Mouse (Mus musculus): Measurements from ENCODE around the gene Fbxo24. TPM values are rescaled to one million over a fixed set of nuclear protein-coding genes. Genes with fewer than 3 reads are reported as not detected.
"Not testable (repeated sequence)": the region's sequence is repeated elsewhere in the genome, so short reads cannot be mapped to it uniquely, and the experiment has no call there.

Gene Fbxo24
- polyA plus RNA-seq, 1 experiment from 2014 or later: 0.12 TPM

- H3K27ac ChIP-seq (replicated peaks); H3K9me3 ChIP-seq; H3K4me2 ChIP-seq; ATAC-seq (ENCODE audit: extremely low read depth, insufficient number of reproducible peaks, low FRiP score, low TSS enrichment); H3K36me3 ChIP-seq; H3K4me3 ChIP-seq; H3K9ac ChIP-seq: not testable (repeated sequence)
- Histone ChIP-seq H3K4me1 (peaks cover 40% of the 10 kb centered on the region), H3K27me3 (replicated peaks) (peaks cover 15% of the 10 kb centered on the region; the same call in 1 of the 2 replicates)
- 87% methylated on average over 2 of the region's 2 CpGs for WGBS
These were observed 13.9 kb downstream of the Fbxo24 start for GRCm38 (mm10) chr5:137614921-137615320.

GRCm38 (mm10) chr5:137613550-137613949, 15.3 kb downstream of the Fbxo24 start, which contains the start of gene Pcolce:
Pcolce (minus strand) TSS chr5:137613784.
- H3K4me2 ChIP-seq: no peak within 1 kb of the TSS
- 27% methylated on average over 11 of the region's 11 CpGs for whole genome bisulfite sequencing
- peak within 1 kb of the TSS; percentile 58 for H3K9ac ChIP-seq
- H3K4me3 ChIP-seq: no peak within 1 kb of the TSS
- H3K4me1 ChIP-seq: peaks cover 53% of the 10 kb centered on the region
- no peak for ATAC-seq (ENCODE audit: extremely low read depth, insufficient number of reproducible peaks, low FRiP score, low TSS enrichment)
- no peaks in the 10 kb centered on the region for H3K36me3 ChIP-seq
- peak within 1 kb of the TSS; percentile 39; the same call in 1 of the 2 replicates for H3K27ac ChIP-seq (replicated peaks)
- H3K9me3 ChIP-seq: no peaks in the 10 kb centered on the region
- peaks cover 13% of the 10 kb centered on the region; the same call in 1 of the 2 replicates for H3K27me3 ChIP-seq (replicated peaks)

- ATAC-seq (ENCODE audit: extremely low read depth, insufficient number of reproducible peaks, low FRiP score, low TSS enrichment): no peak
- 74% methylated on average over 5 of the region's 5 CpGs for WGBS
- Histone ChIP-seq H3K4me2 (no peak overlapping the region), H3K27me3 (replicated peaks) (peaks cover 15% of the 10 kb centered on the region; the same call in 1 of the 2 replicates), H3K9me3 (no peaks in the 10 kb centered on the region), H3K9ac (peak overlapping the region; percentile 58; the same call in 1 of the 2 replicates), H3K27ac (replicated peaks) (no peak overlapping the region), H3K4me3 (no peak overlapping the region), H3K4me1 (peaks cover 58% of the 10 kb centered on the region), H3K36me3 (0 out of 2 replicates have a peak, but pooled peaks cover under 1% of the 10 kb centered on the region)
These were observed 15.7 kb downstream of the Fbxo24 start for GRCm38 (mm10) chr5:137613076-137613475.

GRCm38 (mm10) chr5:137611245-137611602, 17.6 kb downstream of the Fbxo24 start:
- Histone ChIP-seq H3K27ac (replicated peaks) (peak overlapping the region; percentile 95), H3K36me3 (peaks cover 19% of the 10 kb centered on the region), H3K9ac (peak overlapping the region; percentile 83), H3K9me3 (no peaks in the 10 kb centered on the region), H3K27me3 (replicated peaks) (peaks cover 15% of the 10 kb centered on the region; the same call in 1 of the 2 replicates), H3K4me1 (peaks cover 62% of the 10 kb centered on the region), H3K4me3 (peak overlapping the region; percentile 51), H3K4me2 (peak overlapping the region; percentile 67)
- WGBS: 3% methylated on average over 6 of the region's 6 CpGs
- no peak; the same call in 1 of the 2 replicates for ATAC-seq (ENCODE audit: extremely low read depth, insufficient number of reproducible peaks, low FRiP score, low TSS enrichment)

DNA sequence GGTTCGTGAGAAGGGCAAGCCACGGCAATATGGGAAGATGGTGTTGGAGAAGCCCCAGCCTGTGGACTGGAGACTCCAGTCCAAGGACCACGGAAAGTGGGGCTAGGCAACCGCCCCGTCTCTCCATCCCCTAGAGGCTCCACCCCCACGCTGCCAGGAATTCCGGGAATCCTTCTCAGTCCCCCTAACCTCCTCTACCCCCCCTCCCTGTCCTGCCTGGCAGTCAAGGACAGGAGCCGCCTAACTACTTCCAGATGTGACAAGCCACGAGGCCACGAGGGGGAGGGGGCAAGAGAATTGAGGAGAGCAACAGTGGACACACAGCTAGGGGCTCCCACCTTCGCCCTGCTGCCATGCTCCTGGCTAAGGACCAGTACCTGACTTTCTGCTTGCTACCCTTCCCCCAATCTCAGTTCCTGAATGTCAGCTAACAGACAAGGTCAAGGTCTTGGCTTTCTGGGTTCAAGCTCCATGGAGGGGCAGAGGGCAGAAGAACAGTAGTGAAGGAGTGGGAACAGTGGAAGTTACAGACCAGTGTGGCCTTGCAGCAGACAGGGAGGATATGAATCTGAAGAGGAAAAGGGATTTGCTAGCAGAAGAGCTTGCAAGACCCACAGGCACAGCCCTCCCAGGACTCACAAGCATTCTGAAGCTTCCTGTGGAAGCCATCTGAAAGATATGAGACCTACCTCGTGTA, 18.1 kb downstream of the Fbxo24 start:
- H3K4me1 ChIP-seq: peaks cover 62% of the 10 kb centered on the region
- peak; percentile 33; the same call in 1 of the 2 replicates for ATAC-seq (ENCODE audit: extremely low read depth, insufficient number of reproducible peaks, low FRiP score, low TSS enrichment)
- WGBS: 3% methylated on average over 12 of the region's 12 CpGs
- H3K36me3 ChIP-seq: peaks cover 24% of the 10 kb centered on the region
- peak overlapping the region; percentile 67 for H3K4me2 ChIP-seq
- peak overlapping the region; percentile 83 for H3K9ac ChIP-seq
- H3K27me3 ChIP-seq (replicated peaks): peaks cover 15% of the 10 kb centered on the region; the same call in 1 of the 2 replicates
- peak overlapping the region; percentile 95 for H3K27ac ChIP-seq (replicated peaks)
- no peaks in the 10 kb centered on the region for H3K9me3 ChIP-seq
- peak overlapping the region; percentile 51 for H3K4me3 ChIP-seq

- H3K4me2 ChIP-seq: peak overlapping the region; percentile 67
- H3K9ac ChIP-seq: peak overlapping the region; percentile 83
- peaks cover 62% of the 10 kb centered on the region for H3K4me1 ChIP-seq
- no peaks in the 10 kb centered on the region for H3K9me3 ChIP-seq
- no peak for ATAC-seq (ENCODE audit: extremely low read depth, insufficient number of reproducible peaks, low FRiP score, low TSS enrichment)
- H3K36me3 ChIP-seq: peaks cover 30% of the 10 kb centered on the region
- peaks cover 15% of the 10 kb centered on the region; the same call in 1 of the 2 replicates for H3K27me3 ChIP-seq (replicated peaks)
- H3K27ac ChIP-seq (replicated peaks): peak overlapping the region; percentile 95
- WGBS: 60% methylated on average over 4 of the region's 4 CpGs
- H3K4me3 ChIP-seq: peak overlapping the region; percentile 51
These were observed 18.7 kb downstream of the Fbxo24 start for GRCm38 (mm10) chr5:137610056-137610455.

DNA sequence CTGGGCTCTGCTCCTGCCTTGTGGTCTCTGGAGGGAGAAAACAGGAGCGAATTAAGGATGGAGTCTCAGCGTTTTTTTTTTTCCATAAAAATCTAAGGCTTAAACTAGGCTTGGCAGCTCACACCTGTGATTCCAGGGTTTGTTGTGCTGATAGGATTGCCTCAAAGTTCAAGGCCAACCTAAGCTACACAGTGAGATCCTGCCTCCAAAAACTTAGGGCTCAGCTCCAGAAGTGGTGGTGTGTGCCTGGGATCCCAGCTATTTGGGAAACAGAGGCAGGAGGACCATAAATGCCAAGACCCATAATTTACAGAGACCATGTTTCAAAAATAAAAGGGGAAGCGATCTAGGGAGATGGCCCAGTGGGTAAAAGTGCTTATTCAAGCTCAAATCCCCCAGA, 19.5 kb downstream of the Fbxo24 start:
- no peak for ATAC-seq (ENCODE audit: extremely low read depth, insufficient number of reproducible peaks, low FRiP score, low TSS enrichment)
- Histone ChIP-seq H3K27me3 (replicated peaks) (peaks cover 15% of the 10 kb centered on the region; the same call in 1 of the 2 replicates), H3K27ac (replicated peaks) (no peak overlapping the region), H3K4me1 (peaks cover 62% of the 10 kb centered on the region), H3K4me3 (0 out of 2 replicates have a peak overlapping the region, but pooled peaks have one; percentile 31), H3K9me3 (no peaks in the 10 kb centered on the region), H3K36me3 (peaks cover 38% of the 10 kb centered on the region), H3K9ac (peak overlapping the region; percentile 72; the same call in 1 of the 2 replicates), H3K4me2 (peak overlapping the region; percentile 67)
- WGBS: 62% methylated on average over 3 of the region's 3 CpGs

- no peak for ATAC-seq (ENCODE audit: extremely low read depth, insufficient number of reproducible peaks, low FRiP score, low TSS enrichment)
These were observed 20.1 kb downstream of the Fbxo24 start for GRCm38 (mm10) chr5:137608654-137609190.

GRCm38 (mm10) chr5:137607860-137608653, 20.7 kb downstream of the Fbxo24 start:
- 28% methylated on average over 26 of the region's 26 CpGs for WGBS
- Histone ChIP-seq H3K27ac (replicated peaks) (no peak overlapping the region), H3K36me3 (peaks cover 43% of the 10 kb centered on the region), H3K9me3 (no peaks in the 10 kb centered on the region), H3K4me2 (peak overlapping the region; percentile 67), H3K4me1 (peaks cover 62% of the 10 kb centered on the region), H3K9ac (peak overlapping the region; percentile 72), H3K27me3 (replicated peaks) (peaks cover 15% of the 10 kb centered on the region; the same call in 1 of the 2 replicates), H3K4me3 (peak overlapping the region; percentile 31)
- ATAC-seq (ENCODE audit: extremely low read depth, insufficient number of reproducible peaks, low FRiP score, low TSS enrichment): no peak

More at GRCm38 (mm10) chr5:137608654-137609190, 20.1 kb downstream of the Fbxo24 start:
- peak overlapping the region; percentile 31 for H3K4me3 ChIP-seq
- peaks cover 43% of the 10 kb centered on the region for H3K36me3 ChIP-seq
- peaks cover 15% of the 10 kb centered on the region; the same call in 1 of the 2 replicates for H3K27me3 ChIP-seq (replicated peaks)
- H3K4me2 ChIP-seq: peak overlapping the region; percentile 67
- peak overlapping the region; percentile 72 for H3K9ac ChIP-seq
- peaks cover 62% of the 10 kb centered on the region for H3K4me1 ChIP-seq
- WGBS: 28% methylated on average over 23 of the region's 23 CpGs
- no peak overlapping the region for H3K27ac ChIP-seq (replicated peaks)
- H3K9me3 ChIP-seq: no peaks in the 10 kb centered on the region

DNA sequence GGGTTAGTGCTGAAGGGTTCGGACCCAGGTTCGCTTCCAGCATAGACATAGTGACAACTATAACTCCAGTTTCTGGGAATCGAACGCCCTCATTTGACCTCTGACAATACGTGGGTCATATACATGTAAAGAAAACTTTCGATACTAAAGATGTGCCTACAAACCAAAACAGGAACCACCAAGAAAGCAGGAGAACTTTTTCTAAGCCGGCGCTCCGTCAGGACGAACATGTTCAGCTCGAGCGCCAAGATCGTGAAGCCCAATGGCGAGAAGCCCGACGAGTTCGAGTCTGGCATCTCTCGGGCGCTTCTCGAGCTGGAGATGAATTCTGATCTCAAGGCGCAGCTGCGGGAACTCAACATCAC, 27.5 kb downstream of the Fbxo24 start:
- under 1% methylated on average over 22 of the region's 22 CpGs for WGBS
- no peaks in the 10 kb centered on the region for H3K9me3 ChIP-seq
- peak overlapping the region; percentile 86 for H3K9ac ChIP-seq
- peaks cover 34% of the 10 kb centered on the region for H3K4me1 ChIP-seq
- H3K27me3 ChIP-seq (replicated peaks): no peaks in the 10 kb centered on the region
- H3K27ac ChIP-seq (replicated peaks): peak overlapping the region; percentile 87
- H3K4me3 ChIP-seq: peak overlapping the region; percentile 72
- H3K36me3 ChIP-seq: peaks cover 46% of the 10 kb centered on the region
- ATAC-seq (ENCODE audit: extremely low read depth, insufficient number of reproducible peaks, low FRiP score, low TSS enrichment): no peak
- peak overlapping the region; percentile 80 for H3K4me2 ChIP-seq

Measured in heart, embryonic 13.5 days (tissue).